Comparison of ENCODE assay signal across 8 mouse cellular contexts in genomic region chr4:3090742-3091141, GRCm38 (mm10).
DNase-seq lines count a peak whose midpoint lies in the region; ATAC-seq and TF ChIP-seq lines count a peak whose summit lies in the region.

No protein-coding gene starts in this region.

- no peak for TF ChIP-seq CTCF in thymus, adult 2 months (IDR thresholded peaks at IDR 0.05; ENCODE audit: borderline replicate concordance, control insufficient read depth, extremely low read depth, insufficient read depth, low read length, poor library complexity)

- H3K27me3 ChIP-seq in heart, embryonic 10.5 days (ENCODE audit: insufficient read depth, poor library complexity, severe bottlenecking) = no peaks in the 10 kb centered on the region
- H3K27me3 ChIP-seq in thymus, adult 2 months (ENCODE audit: control insufficient read depth, insufficient read depth, low read length) = no peaks in the 10 kb centered on the region
- H3K27me3 ChIP-seq in liver, embryonic 11.5 days (replicated peaks; ENCODE audit: control insufficient read depth, insufficient read depth, low read length) = no peaks in the 10 kb centered on the region

- no peak overlapping the region for H3K4me2 ChIP-seq in liver, embryonic 11.5 days

- no peaks in the 10 kb centered on the region for H3K4me1 ChIP-seq in heart, embryonic 10.5 days
- no peaks in the 10 kb centered on the region for H3K4me1 ChIP-seq in thymus, adult 2 months (replicated peaks; ENCODE audit: control insufficient read depth, insufficient read depth, low read length)
- H3K4me1 ChIP-seq in liver, embryonic 11.5 days (replicated peaks; ENCODE audit: control insufficient read depth, insufficient read depth, low read length) = no peaks in the 10 kb centered on the region

- intact Hi-C loops in left cerebral cortex, postnatal 14 days (cut with DNase I) = no loop called here

- DNase-seq in heart, embryonic 10.5 days (ENCODE audit: low spot score) = peak; percentile 28
- DNase-seq in heart, postnatal 4 days = no peak
- DNase-seq in thymus, postnatal 0 days (ENCODE audit: low spot score) = peak; percentile 2
- DNase-seq in thymus, adult 2 months = no peak
- DNase-seq in liver, embryonic 11.5 days (ENCODE audit: low spot score) = no peak
- DNase-seq in frontal cortex, postnatal 36 days (ENCODE audit: low spot score in 2 of 2) = no peak
- DNase-seq in urinary bladder, adult 2 months (ENCODE audit: low spot score) = no peak
- no peak for DNase-seq in left cerebral cortex, postnatal 14 days (ENCODE audit: low spot score in 2 of 2)

- WGBS in heart, embryonic 10.5 days = 61% methylated on average over 9 of the region's 9 CpGs
- WGBS in thymus, adult 2 months = 75% methylated on average over 9 of the region's 9 CpGs
- WGBS in liver, embryonic 11.5 days = 74% methylated on average over 9 of the region's 9 CpGs

- no peak overlapping the region for H3K4me3 ChIP-seq in heart, embryonic 10.5 days
- H3K4me3 ChIP-seq in thymus, adult 2 months (ENCODE audit: control insufficient read depth, insufficient read depth, low read length) = no peak overlapping the region
- H3K4me3 ChIP-seq in liver, embryonic 11.5 days (ENCODE audit: low read depth, low read length) = no peak overlapping the region

- H3K9me3 ChIP-seq in heart, embryonic 10.5 days = peaks cover 41% of the 10 kb centered on the region
- H3K9me3 ChIP-seq in liver, embryonic 11.5 days (ENCODE audit: control insufficient read depth, low read length) = peaks cover 13% of the 10 kb centered on the region

- no peak overlapping the region for H3K27ac ChIP-seq in heart, embryonic 10.5 days
- no peak overlapping the region for H3K27ac ChIP-seq in thymus, adult 2 months (ENCODE audit: control insufficient read depth, insufficient read depth, low read length)
- H3K27ac ChIP-seq in liver, embryonic 11.5 days (ENCODE audit: low read depth, low read length) = no peak overlapping the region

- no peaks in the 10 kb centered on the region for H3K36me3 ChIP-seq in heart, embryonic 10.5 days
- no peaks in the 10 kb centered on the region for H3K36me3 ChIP-seq in thymus, adult 2 months (ENCODE audit: control insufficient read depth, insufficient read depth, low read length)
- no peaks in the 10 kb centered on the region for H3K36me3 ChIP-seq in liver, embryonic 11.5 days (ENCODE audit: control insufficient read depth, insufficient read depth, low read length)

- no peak for TF ChIP-seq POLR2A in thymus, adult 2 months (IDR thresholded peaks at IDR 0.05; ENCODE audit: control insufficient read depth, extremely low read depth, insufficient read depth, low read length, poor library complexity)

- ATAC-seq in liver, embryonic 11.5 days (replicated peaks; ENCODE audit: low FRiP score) = peak; percentile 74

- H3K9ac ChIP-seq in liver, embryonic 11.5 days (ENCODE audit: low read depth, low read length) = no peak overlapping the region

Comparison
In these comparisons a context has a peak if more than half of its experiments do, and no peak if none do; other contexts are left out.
1. DNase-seq: peak in heart, embryonic 10.5 days (single experiment) and thymus, postnatal 0 days (single experiment); none in heart, postnatal 4 days (single experiment), thymus, adult 2 months (single experiment), liver, embryonic 11.5 days (single experiment), frontal cortex, postnatal 36 days (0 of 2), urinary bladder, adult 2 months (single experiment) and left cerebral cortex, postnatal 14 days (0 of 2).